Mouse (Mus musculus) megakaryocyte, embryonic 14.5 days (primary cell): ENCODE measurements around the gene Tspear.
"Not testable (repeated sequence)": the region's sequence is repeated elsewhere in the genome, so short reads cannot be mapped to it uniquely, and the experiment has no call there.

Source experiments
- FLI1 ChIP-seq: IDR thresholded peaks from 2 replicates; pipeline ENCODE4 v1.6.1; 2012; ENCODE audit warnings: low read length, inconsistent platforms, mixed read lengths
- GATA1 ChIP-seq: IDR thresholded peaks from 3 replicates; pipeline ENCODE4 v1.6.1; 2012; ENCODE audit warnings: mixed read lengths, low read length, inconsistent platforms, borderline replicate concordance

DNA sequence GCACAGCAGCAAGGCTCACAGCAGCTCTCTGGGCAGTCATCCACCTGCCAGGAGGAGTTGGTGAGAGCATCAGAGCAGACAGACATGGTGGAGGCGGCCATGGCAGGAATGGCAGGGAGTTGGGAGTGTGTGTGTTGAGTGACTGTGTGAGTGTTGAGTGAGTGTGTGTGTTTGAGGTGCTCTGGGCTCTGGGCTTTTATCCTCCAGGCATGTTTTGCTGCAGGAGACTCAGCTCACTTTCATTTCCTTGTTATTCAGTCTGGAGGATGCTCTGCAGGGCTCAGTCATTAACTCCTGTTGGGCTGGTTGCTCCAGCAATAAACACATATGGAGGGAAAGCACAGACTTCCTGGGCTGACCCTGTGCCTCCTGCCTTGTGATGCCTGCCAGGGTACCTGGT lies 90.5 kb downstream of the Tspear start, which contains the start of gene Gm7138:
- not testable (repeated sequence) for TF ChIP-seq GATA1, FLI1
